Mouse (Mus musculus) cortical plate, adult 2 months (tissue): ENCODE results near the gene Zbtb44.

Source experiments
- CTCF ChIP-seq: fragments of 200-500 bp; IDR thresholded peaks from 2 replicates; pipeline ENCODE4 v1.5.1; 2011; ENCODE audit warnings: mild to moderate bottlenecking, control low read depth, low read length; ENCODE audit not compliant: insufficient read depth; ENCODE audit errors: extremely low read depth
- POLR2A ChIP-seq: fragments of 200-500 bp; IDR thresholded peaks from 2 replicates; pipeline ENCODE4 v1.6.1; 2011; ENCODE audit warnings: mild to moderate bottlenecking, low read length, control low read depth; ENCODE audit not compliant: insufficient read depth; ENCODE audit errors: extremely low read depth

GRCm38 (mm10) chr9:31097088-31098082 lies 66.9 kb downstream of the Zbtb44 start:
- no peak for TF ChIP-seq POLR2A
- no peak for TF ChIP-seq CTCF
